Mouse (Mus musculus) common myeloid progenitor, adult 5-6 weeks (primary cell): ENCODE measurements at regions not wholly inside any gene's neighbourhood (a gene's known extent, or its start where the extent isn't known, plus 50 kb on each side); places are given as distances from the start of the nearest gene placed in this dataset.

ENCODE experiments used
- ATAC-seq: replicated peaks from 2 replicates; pipeline ENCODE4 v1.8.0; 2016; ENCODE audit warnings: low read depth, mild to moderate bottlenecking, moderate TSS enrichment, inconsistent platforms; ENCODE audit not compliant: poor library complexity, severe bottlenecking

DNA sequence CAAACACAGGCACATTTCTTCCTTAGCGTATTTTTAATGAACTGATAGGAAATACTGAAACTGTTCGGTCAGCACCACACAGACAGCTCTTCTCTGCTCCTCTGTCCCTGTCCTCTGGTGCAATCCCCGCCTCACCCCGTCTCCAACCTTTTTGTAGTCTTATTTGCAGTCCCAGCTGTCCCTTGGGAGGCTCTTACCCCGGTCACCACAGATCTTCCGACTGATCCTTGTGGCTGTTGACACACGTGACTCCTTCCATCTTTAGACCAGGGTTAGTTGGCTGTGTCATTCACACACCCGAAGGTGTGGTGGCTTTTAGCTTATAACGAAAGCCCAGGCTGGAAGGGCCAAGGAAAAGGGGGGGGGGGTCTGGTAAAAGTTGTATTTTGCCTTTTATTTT lies 56.4 kb downstream of the Cyp26a1 start:
- ATAC-seq: no peak

DNA sequence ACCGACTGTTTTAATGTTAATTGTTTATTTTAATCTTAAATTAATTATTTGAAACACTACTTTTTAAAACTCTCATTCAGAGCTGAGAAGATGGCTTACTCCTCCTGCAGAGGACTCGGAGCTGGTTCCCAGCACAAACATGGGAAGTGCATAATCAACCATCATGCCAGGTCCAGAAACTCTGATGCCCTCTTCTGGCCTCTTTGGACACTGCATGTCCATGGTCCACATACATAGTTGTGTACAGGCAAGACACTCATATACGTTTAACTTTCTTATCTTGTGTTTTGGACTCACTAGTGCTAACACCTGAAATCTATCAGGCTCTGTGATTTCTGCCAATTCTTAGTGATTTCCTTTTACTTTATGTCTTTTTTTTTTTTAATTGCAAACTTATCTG lies 57.8 kb downstream of the Cyp26a1 start:
- no peak for ATAC-seq

DNA sequence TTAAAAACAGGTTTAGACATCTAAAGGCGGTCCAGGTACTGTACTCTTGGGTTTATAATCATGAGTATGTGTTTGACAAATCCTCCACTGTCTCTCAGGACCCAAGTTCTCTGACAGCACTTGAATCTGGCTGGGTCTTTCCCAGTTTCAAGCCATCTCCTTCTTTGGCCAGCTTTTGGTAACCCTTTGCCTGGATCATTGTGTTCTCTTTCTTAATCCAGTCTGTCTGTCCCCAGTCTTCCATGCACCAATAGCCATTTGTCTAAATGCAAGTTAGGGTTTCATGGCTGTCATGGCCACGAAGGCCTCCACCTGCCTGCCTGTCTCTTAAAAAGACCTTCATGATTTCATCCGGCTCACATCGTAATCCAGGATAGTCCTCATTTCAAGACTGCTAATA lies 71.8 kb downstream of the Cyp26a1 start:
- no peak for ATAC-seq

DNA sequence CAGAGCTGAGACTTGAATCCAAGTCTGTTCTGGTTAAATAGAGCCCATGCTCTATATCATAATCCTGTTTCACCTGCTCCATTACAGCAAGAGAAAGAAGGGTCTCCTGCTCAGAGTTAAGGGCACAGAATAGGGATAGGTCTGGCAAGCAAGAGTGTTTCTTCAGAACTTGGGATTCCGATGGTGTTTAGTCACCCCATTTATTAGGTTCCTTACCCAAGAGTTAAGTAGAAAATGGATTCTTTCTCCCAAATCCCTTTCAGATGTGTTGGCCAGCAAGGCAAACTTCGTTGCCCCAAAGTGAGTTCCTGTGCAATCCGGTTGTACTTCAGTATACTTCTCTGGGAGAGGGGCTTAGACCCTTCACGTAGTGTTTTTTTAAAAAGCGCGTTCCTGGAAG lies 74.4 kb downstream of the Cyp26a1 start:
- no peak for ATAC-seq

DNA sequence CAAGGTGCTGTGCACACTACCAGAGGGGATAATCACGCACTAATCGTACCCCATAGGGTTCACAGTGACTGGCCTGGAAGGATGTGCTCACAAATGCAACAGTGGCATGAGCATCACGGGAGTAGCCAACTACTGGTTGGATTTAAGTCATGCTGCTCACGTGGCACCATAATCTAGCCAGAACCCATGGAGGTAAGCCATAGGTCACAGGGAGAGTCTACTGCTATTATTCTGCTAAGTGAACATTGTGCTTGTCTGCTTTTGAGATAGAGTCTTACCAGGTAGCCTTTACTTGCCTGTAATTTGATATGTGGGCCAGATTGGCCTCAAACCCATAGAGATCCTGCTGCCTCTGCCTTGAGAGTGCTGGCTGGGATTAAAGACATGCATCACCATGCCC lies 77.0 kb downstream of the Cyp26a1 start:
- no peak for ATAC-seq

DNA sequence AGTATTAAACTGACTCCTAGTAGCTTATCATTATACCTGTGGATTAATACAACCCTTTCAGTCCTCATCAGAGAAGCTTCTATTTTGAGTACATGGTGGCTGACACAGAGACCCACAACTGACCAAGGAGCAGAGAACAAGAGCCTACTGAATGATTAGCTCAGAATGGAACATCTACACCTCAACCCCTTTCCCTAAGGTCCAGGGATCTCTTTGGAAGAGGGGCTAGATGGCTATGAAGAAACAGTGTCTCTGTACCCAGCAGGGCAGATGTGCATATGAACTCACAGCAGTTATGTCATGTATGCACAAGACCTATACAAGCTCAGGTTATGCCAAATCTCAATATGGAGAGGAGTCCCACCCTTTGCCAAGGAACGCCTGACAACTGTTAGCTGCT lies 77.4 kb downstream of the Cyp26a1 start:
- no peak for ATAC-seq

DNA sequence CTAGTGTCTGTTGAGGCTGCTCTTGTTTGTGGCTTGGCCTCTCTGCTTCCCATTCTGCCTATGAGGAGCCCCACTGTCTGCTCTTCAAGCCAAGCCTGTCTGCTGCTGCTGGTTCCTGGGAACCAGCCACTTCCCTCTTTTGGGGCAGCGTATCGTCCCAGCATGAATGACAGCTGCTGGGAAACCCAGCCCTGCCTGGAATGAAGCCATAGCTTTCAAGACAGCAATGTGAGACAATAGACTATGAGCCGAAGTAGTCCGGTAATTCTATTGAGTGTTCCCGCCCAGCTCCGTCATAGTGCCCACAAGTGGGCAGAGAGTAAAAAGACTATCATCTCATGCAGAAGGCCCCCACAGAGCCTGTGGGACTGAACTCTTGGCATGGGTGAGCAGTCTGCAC lies 80.4 kb downstream of the Cyp26a1 start:
- ATAC-seq: peak; percentile 50; the same call in 1 of the 2 replicates

DNA sequence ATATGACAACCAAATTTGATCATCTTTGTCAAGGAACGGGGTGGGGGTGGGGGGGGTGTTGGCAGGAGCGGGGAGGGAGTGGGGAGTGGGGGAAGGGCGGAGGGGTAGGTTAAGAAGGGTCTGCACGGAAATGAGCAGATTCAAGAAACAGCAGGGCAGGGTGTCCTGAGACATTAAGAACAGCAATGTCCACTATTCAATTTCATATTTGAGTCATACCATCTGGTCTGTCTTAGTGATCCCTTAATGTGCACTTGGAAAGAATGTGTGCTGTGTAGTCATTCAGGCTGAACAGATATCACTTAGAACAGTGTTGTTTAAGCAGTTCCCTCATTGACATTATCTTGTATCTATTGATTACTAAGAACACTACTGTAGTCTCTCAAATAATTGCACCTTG lies 81.0 kb downstream of the Cyp26a1 start:
- ATAC-seq: no peak

DNA sequence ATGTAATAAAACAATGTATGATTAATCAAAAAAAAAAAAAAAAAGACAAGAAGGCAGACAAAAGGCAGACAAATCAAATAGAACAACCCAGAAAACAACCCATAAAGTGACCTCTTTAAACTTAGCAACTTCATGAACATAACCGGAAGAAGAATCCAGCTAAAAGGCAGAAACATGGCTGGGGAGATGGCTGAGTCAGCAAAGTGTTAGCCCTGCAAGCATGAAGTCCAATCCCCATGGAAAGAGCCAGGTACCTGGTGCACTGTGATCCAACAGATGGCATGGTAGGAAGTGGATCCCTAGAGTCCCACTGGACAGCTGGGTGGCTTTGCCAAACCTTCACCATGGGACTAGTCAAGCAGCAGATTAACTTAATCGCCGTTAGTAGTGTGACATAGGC lies 90.9 kb downstream of the Cyp26a1 start:
- no peak for ATAC-seq

DNA sequence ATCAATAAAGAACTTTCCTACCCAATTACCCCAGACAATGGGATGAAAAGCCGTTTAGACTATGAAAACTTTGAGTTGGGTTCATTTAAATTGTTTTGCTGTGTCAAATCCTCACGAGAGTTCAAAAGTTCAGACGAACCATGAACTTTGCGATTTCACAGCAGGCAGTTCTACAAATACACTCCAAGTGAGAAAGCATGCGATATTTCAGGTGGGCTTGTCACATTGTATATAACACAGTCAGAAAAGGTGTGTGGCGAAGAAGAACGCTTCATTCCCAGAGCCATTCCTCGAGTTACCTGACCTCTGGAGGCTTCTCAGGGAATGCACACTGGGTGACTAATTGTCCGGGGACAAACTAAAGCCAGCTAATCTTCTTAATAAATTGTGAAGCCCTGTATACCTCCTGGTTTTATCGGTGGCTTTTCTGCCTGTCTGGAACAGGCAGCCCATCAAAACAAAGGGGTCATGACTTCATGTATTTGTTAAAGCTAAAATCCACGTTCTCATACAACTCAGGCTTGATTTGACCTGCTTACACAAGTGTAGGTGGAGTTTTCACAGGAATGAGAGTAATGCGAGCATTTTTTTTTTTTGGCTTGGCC lies 92.1 kb downstream of the Cyp26a1 start:
- no peak for ATAC-seq

DNA sequence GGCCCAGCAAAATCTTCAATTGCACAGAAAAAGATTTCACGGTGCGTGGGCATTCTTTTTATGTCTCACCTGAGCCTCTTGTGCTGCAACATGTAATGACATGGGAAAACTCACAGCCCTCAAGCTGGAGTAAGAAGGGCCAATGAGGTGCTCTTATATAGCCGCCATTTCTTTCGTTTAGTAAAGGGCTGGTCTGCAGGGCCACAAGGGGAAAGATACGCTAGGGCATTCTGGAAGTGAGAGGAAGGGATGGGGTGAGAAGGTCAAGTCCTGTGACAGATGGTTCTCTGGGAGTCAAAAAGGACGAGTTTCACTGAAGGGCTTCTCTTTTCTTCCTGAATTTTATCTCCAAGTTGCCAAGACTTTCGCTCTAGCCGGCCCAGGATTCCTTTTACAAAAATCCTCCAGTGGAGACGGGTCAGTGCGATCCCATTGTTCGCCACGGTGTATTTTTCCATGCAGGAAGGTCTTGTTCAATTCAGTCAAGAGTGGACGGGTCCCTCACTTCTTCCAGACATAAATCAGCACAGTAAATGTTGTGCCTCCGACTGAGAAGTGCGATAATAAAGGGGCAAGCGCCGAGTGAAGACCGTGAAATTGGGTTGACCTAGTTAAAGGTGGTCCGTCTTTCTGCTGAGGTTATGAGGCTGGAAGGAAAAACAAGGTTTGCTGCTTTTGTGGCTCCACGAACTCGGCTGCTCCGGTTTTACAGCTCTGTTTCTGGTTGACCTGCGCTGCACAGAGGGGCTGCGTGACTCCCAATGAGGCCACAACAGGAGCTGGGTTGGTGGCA lies 92.9 kb downstream of the Cyp26a1 start:
- ATAC-seq: no peak

DNA sequence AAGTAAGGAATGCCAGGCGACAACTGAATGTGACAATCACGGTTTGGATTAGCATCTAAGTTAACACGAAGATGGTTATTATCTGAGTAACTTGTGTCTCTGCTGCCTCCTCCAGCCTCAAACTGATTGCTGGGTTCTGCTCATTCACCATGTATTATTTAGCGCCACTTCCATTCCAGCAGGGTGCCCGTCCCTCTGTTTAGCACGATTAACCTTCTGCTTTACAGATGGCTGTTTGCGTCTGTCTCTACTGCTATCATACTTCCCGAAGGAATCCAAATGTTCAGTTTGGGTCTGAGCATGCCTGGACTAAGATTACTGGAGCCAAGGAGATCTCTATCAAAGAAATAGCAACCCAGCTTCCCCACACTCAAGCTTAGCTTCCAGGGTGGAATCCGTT lies 95.6 kb downstream of the Cyp26a1 start:
- ATAC-seq: no peak

DNA sequence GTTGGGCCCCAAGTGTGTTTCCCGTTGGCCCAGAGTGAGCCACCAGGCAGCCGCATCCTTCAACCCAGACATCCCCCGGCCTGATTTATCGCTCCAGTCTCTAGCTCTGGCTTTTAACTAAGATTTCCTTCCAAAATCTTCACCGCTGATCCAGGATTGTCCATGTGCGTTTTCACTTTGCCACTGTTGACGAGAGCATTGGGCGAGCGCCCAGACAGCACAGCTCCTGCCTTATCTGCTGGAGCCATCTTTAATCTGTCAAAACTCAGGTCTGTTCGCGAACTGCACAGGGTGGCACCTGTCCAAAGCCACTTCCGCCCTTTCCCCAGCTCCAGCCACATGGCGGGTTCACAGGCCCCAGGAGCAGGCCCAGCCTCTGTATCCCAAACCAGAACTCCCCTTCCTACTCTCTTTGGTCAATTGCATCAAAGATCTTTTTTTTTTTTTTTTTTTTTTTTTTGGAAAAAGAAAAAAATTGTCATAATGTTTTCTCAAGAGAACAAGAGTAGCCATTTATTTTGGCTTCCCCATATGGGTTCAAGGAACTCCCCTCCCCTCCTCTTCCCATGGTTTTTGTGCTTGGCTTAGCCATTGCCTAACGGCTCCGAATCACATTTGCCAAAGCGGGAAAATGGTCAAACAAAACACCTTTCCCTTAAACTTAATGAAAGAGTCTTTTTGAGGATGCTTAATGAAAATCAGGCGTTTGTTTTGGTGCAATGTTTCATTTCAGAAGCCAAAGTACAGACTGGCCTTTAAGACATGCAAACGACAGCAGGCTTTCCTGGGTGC lies 98.2 kb downstream of the Cyp26a1 start:
- peak; percentile 62 for ATAC-seq

DNA sequence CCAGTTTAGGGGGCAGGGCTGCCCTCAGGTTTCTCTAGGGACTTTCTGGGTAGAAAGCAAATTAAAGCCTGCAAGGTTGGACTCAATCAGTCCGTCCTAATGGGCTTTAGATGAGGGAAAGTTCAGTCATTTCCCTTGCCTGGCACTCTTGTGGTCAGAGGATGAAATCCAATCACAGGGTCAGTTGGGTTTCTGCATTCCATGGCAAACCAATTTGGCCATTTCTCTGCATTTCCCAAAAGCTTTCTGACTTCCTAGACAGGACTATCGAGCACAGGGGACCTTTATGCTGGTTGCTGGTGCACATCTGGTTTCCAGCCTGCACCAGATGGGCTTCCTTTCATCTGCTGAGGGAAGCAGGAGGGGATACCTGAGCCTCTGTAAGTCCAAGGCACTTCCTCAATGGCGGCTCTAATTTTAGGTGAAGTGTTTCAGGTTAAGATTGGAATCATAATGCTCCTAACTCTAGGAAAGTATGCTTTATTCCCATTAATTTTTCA lies 102.6 kb downstream of the Cyp26a1 start:
- no peak for ATAC-seq

DNA sequence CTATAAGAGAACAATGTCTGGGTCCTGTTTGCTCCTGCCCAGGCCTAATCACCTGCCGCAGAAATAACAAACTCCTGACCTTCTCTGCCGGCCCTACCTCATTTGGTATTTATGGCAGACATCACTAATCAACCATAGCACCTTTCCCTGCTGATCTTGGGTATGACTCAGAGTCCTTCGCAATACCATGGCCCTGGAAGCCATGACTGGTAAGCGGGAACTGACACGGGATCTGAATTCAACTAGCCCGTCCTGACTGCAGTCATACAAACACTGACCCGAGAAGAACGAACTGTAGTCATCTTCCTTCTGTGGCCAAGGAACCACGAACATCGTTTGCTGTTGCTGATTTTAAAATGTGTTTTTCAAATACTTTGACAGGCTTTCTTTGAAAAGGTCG lies 112.1 kb downstream of the Cyp26a1 start:
- ATAC-seq: 0 out of 2 replicates have a peak, but pooled peaks have one; percentile 33

DNA sequence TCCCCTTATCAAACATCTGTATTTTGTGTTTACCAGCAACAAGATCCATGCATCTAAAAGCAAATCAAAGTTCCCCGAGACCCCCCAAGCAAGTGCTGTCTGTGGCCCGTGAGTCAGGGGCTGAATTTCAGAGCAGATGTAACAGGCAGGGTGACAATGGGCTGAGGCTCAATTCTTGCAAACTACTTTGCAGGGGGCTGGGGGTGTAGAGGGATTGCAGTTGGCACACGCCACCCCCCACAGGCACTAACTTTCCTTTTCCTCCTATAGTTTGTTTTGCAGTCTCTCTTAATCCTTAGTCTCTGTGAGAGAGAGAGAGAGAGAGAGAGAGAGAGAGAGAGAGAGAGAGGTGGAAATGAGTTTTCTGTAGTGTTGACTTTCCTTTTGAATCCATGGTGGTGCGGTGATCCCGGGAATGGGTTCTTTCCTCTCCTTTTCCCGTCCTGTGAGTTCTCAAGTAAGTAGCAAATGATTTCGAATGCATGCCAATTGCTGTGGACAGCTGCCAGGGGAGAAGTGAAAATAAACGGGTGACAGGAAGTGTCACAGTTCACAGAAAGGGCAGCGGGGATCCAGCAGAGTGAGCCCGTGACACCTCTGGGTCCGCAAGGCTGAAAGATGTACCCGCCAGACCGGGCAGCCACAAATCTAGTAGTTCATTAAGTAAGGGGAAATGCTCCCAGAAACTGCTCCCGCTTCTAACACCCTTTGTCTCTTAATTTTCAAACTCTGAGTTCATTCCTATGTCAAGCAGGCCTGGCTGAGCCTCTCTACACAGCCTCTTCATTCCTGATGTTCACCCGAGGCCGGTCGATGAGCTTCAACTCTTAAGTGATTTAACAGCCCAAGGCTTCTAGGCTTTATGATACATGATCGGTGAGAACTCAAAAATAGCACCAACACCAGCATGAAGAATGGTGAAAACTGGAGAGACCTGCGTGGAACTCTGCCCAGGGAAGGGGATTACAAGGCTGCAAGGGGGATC lies 116.8 kb downstream of the Cyp26a1 start:
- ATAC-seq: peak; percentile 76

DNA sequence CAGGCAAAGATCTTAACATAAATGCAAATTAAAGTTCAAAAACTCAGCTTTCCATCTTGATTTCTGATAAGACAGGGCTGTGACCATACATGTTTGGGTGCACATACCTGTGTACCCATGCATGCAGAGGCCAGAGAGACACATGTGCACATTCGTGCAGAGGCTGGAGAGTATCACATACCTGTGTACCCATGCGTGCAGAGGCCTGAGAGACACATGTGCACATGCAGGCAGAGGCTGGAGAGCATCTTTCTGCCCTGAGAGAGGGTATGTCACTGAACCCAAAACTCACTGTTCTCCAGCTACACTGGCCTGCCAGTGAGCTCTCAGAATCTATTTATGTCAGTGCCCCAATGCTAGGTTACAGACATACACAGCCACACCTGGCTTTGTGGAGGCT lies 118.0 kb downstream of the Cyp26a1 start:
- ATAC-seq: no peak

DNA sequence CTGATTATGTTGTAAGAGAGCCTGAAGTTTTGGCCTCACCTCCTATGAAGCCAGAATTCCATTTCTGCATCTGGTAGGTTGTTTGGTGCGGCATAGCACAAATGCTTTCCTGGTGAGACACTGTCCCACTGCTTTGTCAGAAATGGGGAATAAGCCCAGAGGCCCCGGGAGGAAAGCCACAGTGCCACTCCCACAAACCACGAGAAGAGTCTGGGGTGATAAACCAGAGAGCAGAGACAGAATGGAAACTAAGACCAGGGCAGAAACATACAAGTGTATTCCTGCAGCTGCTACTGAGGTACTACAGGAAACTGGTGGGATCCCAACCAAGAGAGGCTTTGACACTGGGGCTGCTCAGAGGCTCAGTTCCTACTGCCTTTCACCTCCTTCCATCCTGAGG lies 123.6 kb downstream of the Cyp26a1 start:
- ATAC-seq: peak; percentile 98

DNA sequence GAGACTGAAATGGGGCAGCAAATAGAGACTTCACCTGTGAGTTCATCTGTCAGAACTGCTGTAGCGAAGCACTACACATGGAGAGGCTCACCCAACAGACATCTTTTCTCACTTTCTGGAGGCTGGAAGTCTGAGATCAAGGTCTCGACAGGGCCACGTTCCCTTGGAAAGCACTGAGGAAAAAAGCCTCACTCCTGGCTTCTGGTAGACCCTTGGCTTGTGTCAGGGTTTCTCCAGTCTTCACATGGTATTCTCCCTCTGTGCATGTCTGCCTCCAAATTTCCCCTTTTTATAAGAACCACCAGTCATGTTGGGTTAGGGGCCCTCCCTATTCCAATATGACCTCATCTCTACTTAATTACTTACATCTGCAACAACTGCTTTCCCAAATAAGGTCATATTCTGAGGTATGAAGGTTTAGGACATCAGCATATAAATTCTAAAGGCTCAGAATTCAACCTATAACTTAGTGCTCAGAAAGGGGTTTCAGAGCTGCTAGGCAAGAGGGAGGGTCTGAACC lies 124.1 kb downstream of the Cyp26a1 start:
- no peak for ATAC-seq

DNA sequence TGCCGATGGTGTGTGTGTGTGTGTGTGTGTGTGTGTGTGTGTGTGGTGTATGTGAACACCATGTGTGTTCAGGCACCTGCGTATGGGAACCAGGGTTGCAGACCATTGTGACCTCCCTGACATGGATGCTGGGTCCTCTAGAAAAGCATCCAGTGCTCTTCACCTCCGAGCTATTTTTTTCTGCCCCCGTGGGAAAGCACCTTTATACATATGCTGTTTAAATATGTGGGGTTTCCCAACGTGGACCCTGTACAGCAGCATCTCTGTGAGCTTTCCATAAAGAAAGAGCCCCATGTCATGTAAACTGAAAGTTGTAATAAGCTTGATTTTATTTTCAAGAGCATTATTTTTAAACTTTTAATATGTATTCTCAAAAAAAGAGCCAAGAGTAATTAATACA lies 126.6 kb downstream of the Cyp26a1 start:
- ATAC-seq: no peak
